Mouse (Mus musculus): ENCODE measurements around the gene Stambpl1. TPM values are rescaled to one million over a fixed set of nuclear protein-coding genes. Genes with fewer than 3 reads are reported as not detected.

Stambpl1 gene
- polyA plus RNA-seq, 1 experiment from 2014 or later, result 12.0 TPM

GRCm38 (mm10) chr19:34217761-34218160, 25.7 kb downstream of the Stambpl1 start:
- Histone ChIP-seq H3K4me3 (ENCODE audit: low read depth, low read length) (no peak overlapping the region), H3K27me3 (ENCODE audit: control insufficient read depth, insufficient read depth, low read length) (no peaks in the 10 kb centered on the region), H3K27ac (replicated peaks; ENCODE audit: low read depth, low read length) (no peak overlapping the region), H3K4me2 (ENCODE audit: low read depth, severe bottlenecking) (no peak overlapping the region), H3K4me1 (ENCODE audit: control insufficient read depth, insufficient read depth, low read length) (no peaks in the 10 kb centered on the region), H3K9me3 (ENCODE audit: control insufficient read depth, low read length) (no peaks in the 10 kb centered on the region), H3K9ac (ENCODE audit: low read length) (no peak overlapping the region), H3K36me3 (ENCODE audit: control insufficient read depth, insufficient read depth, low read length) (no peaks in the 10 kb centered on the region)
- DNase-seq (ENCODE audit: low spot score), result no peak
- 90% methylated on average over 3 of the region's 3 CpGs for WGBS
- ATAC-seq (ENCODE audit: insufficient number of reproducible peaks, low FRiP score, low TSS enrichment, low read depth), result no peak

GRCm38 (mm10) chr19:34219260-34219968, 27.4 kb downstream of the Stambpl1 start:
- no peak overlapping the region for H3K4me3 ChIP-seq (ENCODE audit: low read depth, low read length)
- WGBS, result 84% methylated on average over 5 of the region's 5 CpGs
- ATAC-seq (ENCODE audit: insufficient number of reproducible peaks, low FRiP score, low TSS enrichment, low read depth) (no peak), DNase-seq (ENCODE audit: low spot score) (no peak)
- no peaks in the 10 kb centered on the region for H3K36me3 ChIP-seq (ENCODE audit: control insufficient read depth, insufficient read depth, low read length)
- H3K9ac ChIP-seq (ENCODE audit: low read length), result no peak overlapping the region
- H3K4me2 ChIP-seq (ENCODE audit: low read depth, severe bottlenecking), result no peak overlapping the region
- no peak overlapping the region for H3K27ac ChIP-seq (replicated peaks; ENCODE audit: low read depth, low read length)
- no peaks in the 10 kb centered on the region for H3K4me1 ChIP-seq (ENCODE audit: control insufficient read depth, insufficient read depth, low read length)
- no peaks in the 10 kb centered on the region for H3K9me3 ChIP-seq (ENCODE audit: control insufficient read depth, low read length)
- no peaks in the 10 kb centered on the region for H3K27me3 ChIP-seq (ENCODE audit: control insufficient read depth, insufficient read depth, low read length)

DNA sequence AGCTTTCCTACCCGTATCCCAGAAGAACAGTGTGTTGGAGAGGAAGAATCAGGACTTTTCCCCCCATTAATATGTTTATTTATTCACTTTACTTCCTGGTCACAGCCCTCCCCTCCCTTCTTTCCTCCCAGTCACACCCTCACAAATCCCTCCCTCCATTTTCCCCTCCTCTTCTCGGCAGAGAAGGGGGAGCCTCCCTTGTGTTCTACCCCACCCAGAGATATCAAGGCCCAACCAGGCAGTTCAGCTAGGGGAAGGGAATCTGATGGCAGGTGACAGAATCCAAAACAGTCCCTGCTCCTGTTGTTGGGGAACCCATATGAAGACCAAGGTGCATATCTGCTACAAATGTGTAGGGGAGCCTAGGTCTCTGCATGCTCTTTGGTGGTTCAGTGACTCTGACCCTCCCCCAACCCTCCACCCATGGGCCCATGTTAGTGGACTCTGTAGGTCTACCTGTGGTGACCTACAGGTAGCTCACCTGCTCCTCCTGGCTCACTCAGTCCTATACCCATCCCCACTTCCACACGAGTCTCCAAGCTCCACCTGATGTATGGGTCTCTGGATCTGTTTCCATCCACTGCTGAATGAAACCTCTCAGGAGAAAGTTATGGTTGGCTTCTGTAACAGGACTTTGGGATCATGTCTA, 28.8 kb downstream of the Stambpl1 start:
- Histone ChIP-seq H3K27me3 (ENCODE audit: control insufficient read depth, insufficient read depth, low read length) (no peaks in the 10 kb centered on the region), H3K36me3 (ENCODE audit: control insufficient read depth, insufficient read depth, low read length) (no peaks in the 10 kb centered on the region), H3K4me1 (ENCODE audit: control insufficient read depth, insufficient read depth, low read length) (no peaks in the 10 kb centered on the region), H3K27ac (replicated peaks; ENCODE audit: low read depth, low read length) (no peak overlapping the region), H3K4me2 (ENCODE audit: low read depth, severe bottlenecking) (no peak overlapping the region), H3K9ac (ENCODE audit: low read length) (no peak overlapping the region), H3K9me3 (ENCODE audit: control insufficient read depth, low read length) (no peaks in the 10 kb centered on the region), H3K4me3 (ENCODE audit: low read depth, low read length) (no peak overlapping the region)
- DNase-seq (ENCODE audit: low spot score) (no peak), ATAC-seq (ENCODE audit: insufficient number of reproducible peaks, low FRiP score, low TSS enrichment, low read depth) (no peak)
- WGBS, result 82% methylated on average over 3 of the region's 3 CpGs

DNA sequence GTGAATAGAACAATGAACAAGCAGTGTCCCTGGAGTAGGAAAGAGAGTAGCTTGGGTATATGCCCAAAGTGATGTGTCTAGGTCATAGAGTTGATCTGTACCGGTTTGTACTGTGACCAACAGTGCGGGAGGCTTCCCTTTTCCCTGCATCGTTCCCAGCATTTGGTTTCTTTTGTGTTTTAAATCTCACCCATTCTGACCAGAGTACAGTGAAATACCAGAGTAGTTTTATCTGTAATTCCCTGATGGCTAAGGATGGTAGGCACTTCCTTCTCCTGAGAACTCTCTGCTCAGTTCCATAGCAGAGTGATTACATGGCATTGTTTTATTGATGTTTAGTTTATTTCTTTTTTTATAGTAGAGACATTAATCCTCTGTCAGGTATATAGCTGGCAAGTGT, 30.8 kb downstream of the Stambpl1 start:
- WGBS, result 94% methylated on average over 3 of the region's 3 CpGs
- no peak overlapping the region for H3K4me2 ChIP-seq (ENCODE audit: low read depth, severe bottlenecking)

GRCm38 (mm10) chr19:34231596-34231995, 39.6 kb downstream of the Stambpl1 start:
- WGBS, result 58% methylated on average over 7 of the region's 7 CpGs
- H3K27me3 ChIP-seq (ENCODE audit: control insufficient read depth, insufficient read depth, low read length), result no peaks in the 10 kb centered on the region
- H3K4me2 ChIP-seq (ENCODE audit: low read depth, severe bottlenecking), result no peak overlapping the region
- H3K4me3 ChIP-seq (ENCODE audit: low read depth, low read length), result no peak overlapping the region
- H3K4me1 ChIP-seq (ENCODE audit: control insufficient read depth, insufficient read depth, low read length), result 0 out of 2 replicates have a peak, but pooled peaks cover 5% of the 10 kb centered on the region
- no peak for ATAC-seq (ENCODE audit: insufficient number of reproducible peaks, low FRiP score, low TSS enrichment, low read depth)
- DNase-seq (ENCODE audit: low spot score), result no peak
- H3K9ac ChIP-seq (ENCODE audit: low read length), result no peak overlapping the region
- no peaks in the 10 kb centered on the region for H3K9me3 ChIP-seq (ENCODE audit: control insufficient read depth, low read length)
- H3K36me3 ChIP-seq (ENCODE audit: control insufficient read depth, insufficient read depth, low read length), result no peaks in the 10 kb centered on the region
- no peak overlapping the region for H3K27ac ChIP-seq (replicated peaks; ENCODE audit: low read depth, low read length)

More for the DNA sequence above, 30.8 kb downstream of the Stambpl1 start:
- no peak overlapping the region for H3K27ac ChIP-seq (replicated peaks; ENCODE audit: low read depth, low read length)
- no peak overlapping the region for H3K4me3 ChIP-seq (ENCODE audit: low read depth, low read length)
- H3K9me3 ChIP-seq (ENCODE audit: control insufficient read depth, low read length), result no peaks in the 10 kb centered on the region
- no peaks in the 10 kb centered on the region for H3K36me3 ChIP-seq (ENCODE audit: control insufficient read depth, insufficient read depth, low read length)
- H3K9ac ChIP-seq (ENCODE audit: low read length), result no peak overlapping the region
- no peaks in the 10 kb centered on the region for H3K4me1 ChIP-seq (ENCODE audit: control insufficient read depth, insufficient read depth, low read length)
- ATAC-seq (ENCODE audit: insufficient number of reproducible peaks, low FRiP score, low TSS enrichment, low read depth), result no peak
- no peaks in the 10 kb centered on the region for H3K27me3 ChIP-seq (ENCODE audit: control insufficient read depth, insufficient read depth, low read length)
- no peak for DNase-seq (ENCODE audit: low spot score)

DNA sequence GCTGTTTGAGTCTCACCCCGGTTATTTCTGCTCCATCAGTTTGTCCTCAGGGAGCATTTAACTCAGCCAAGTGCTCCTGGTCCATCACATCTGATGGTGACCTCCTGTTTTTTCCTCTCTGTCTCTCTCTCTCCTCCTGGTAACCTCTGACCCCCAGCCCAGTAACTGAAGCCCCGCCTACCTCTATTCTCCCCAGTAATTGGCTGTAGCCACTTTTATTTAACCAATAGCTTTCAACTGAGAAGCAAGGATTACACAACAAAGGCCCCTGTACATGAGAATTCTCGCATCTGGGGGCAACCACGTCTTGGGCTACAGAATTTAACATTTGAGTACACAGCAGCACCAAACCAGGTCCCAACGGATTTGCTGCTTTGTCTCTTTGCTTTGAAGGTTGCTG, 40.3 kb downstream of the Stambpl1 start:
- Histone ChIP-seq H3K4me1 (ENCODE audit: control insufficient read depth, insufficient read depth, low read length) (0 out of 2 replicates have a peak, but pooled peaks cover 5% of the 10 kb centered on the region), H3K4me2 (ENCODE audit: low read depth, severe bottlenecking) (no peak overlapping the region), H3K27me3 (ENCODE audit: control insufficient read depth, insufficient read depth, low read length) (no peaks in the 10 kb centered on the region), H3K9ac (ENCODE audit: low read length) (no peak overlapping the region), H3K4me3 (ENCODE audit: low read depth, low read length) (no peak overlapping the region), H3K27ac (replicated peaks; ENCODE audit: low read depth, low read length) (no peak overlapping the region), H3K36me3 (ENCODE audit: control insufficient read depth, insufficient read depth, low read length) (no peaks in the 10 kb centered on the region), H3K9me3 (ENCODE audit: control insufficient read depth, low read length) (no peaks in the 10 kb centered on the region)
- 56% methylated on average over 5 of the region's 5 CpGs for WGBS
- DNase-seq (ENCODE audit: low spot score) (no peak), ATAC-seq (ENCODE audit: insufficient number of reproducible peaks, low FRiP score, low TSS enrichment, low read depth) (no peak)

GRCm38 (mm10) chr19:34233944-34234343, 41.9 kb downstream of the Stambpl1 start:
- no peak overlapping the region for H3K4me3 ChIP-seq (ENCODE audit: low read depth, low read length)
- no peak overlapping the region for H3K4me2 ChIP-seq (ENCODE audit: low read depth, severe bottlenecking)
- DNase-seq (ENCODE audit: low spot score) (no peak), ATAC-seq (ENCODE audit: insufficient number of reproducible peaks, low FRiP score, low TSS enrichment, low read depth) (no peak)
- H3K27ac ChIP-seq (replicated peaks; ENCODE audit: low read depth, low read length), result no peak overlapping the region
- H3K9me3 ChIP-seq (ENCODE audit: control insufficient read depth, low read length), result no peaks in the 10 kb centered on the region
- WGBS, result 67% methylated on average over 14 of the region's 14 CpGs
- H3K27me3 ChIP-seq (ENCODE audit: control insufficient read depth, insufficient read depth, low read length), result no peaks in the 10 kb centered on the region
- H3K4me1 ChIP-seq (ENCODE audit: control insufficient read depth, insufficient read depth, low read length), result 0 out of 2 replicates have a peak, but pooled peaks cover 5% of the 10 kb centered on the region
- H3K9ac ChIP-seq (ENCODE audit: low read length), result no peak overlapping the region
- no peaks in the 10 kb centered on the region for H3K36me3 ChIP-seq (ENCODE audit: control insufficient read depth, insufficient read depth, low read length)

DNA sequence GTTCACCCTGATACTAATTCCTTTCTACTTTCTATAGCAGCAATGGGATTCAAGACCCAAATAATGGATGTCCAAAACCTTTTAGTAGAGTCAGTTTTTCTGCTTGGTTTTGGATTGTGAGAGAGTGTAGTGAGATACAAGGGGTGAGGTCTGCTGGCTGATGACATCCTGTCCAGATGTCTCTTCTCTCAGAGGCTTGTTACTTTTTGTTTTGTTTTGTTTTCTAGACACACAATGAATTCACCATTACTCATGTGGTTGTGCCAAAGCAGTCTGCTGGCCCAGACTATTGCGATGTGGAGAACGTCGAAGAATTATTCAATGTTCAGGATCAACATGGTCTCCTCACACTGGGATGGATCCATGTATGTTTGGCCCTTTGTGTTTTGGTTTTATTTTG, 44.0 kb downstream of the Stambpl1 start:
- Histone ChIP-seq H3K4me1 (ENCODE audit: control insufficient read depth, insufficient read depth, low read length) (0 out of 2 replicates have a peak, but pooled peaks cover 5% of the 10 kb centered on the region), H3K9me3 (ENCODE audit: control insufficient read depth, low read length) (no peaks in the 10 kb centered on the region), H3K4me3 (ENCODE audit: low read depth, low read length) (no peak overlapping the region), H3K9ac (ENCODE audit: low read length) (no peak overlapping the region), H3K4me2 (ENCODE audit: low read depth, severe bottlenecking) (no peak overlapping the region), H3K27ac (replicated peaks; ENCODE audit: low read depth, low read length) (no peak overlapping the region), H3K36me3 (ENCODE audit: control insufficient read depth, insufficient read depth, low read length) (no peaks in the 10 kb centered on the region), H3K27me3 (ENCODE audit: control insufficient read depth, insufficient read depth, low read length) (no peaks in the 10 kb centered on the region)
- ATAC-seq (ENCODE audit: insufficient number of reproducible peaks, low FRiP score, low TSS enrichment, low read depth) (no peak), DNase-seq (ENCODE audit: low spot score) (no peak)
- 97% methylated on average over 3 of the region's 3 CpGs for WGBS
